Mouse (Mus musculus) limb, embryonic 13.5 days (tissue): Measurements from ENCODE around the gene Ltbr. TPM values are rescaled to one million over a fixed set of nuclear protein-coding genes. Genes with fewer than 3 reads are reported as not detected.

ENCODE experiments used
- ATAC-seq: fragments of 200-750 bp; cut with Nextera tagmentation; 2 replicates; pipeline ENCODE4 v1.8.0; 2017; ENCODE audit warnings: low read depth, moderate number of reproducible peaks, moderate TSS enrichment; ENCODE audit not compliant: low FRiP score
- H3K27ac ChIP-seq: fragments of 300-500 bp; sonication (generic); 2 replicates; pipeline ENCODE4 v1.5.1; 2015; ENCODE audit warnings: inconsistent platforms, mild to moderate bottlenecking, moderate library complexity
- H3K27me3 ChIP-seq: fragments of 300-500 bp; sonication (generic); 2 replicates; pipeline ENCODE4 v1.6.1; 2015; ENCODE audit warnings: mild to moderate bottlenecking, inconsistent platforms
- H3K36me3 ChIP-seq: fragments of 300-500 bp; sonication (generic); 2 replicates; pipeline ENCODE4 v1.6.1; 2015; ENCODE audit warnings: inconsistent platforms, mild to moderate bottlenecking, moderate library complexity
- H3K4me1 ChIP-seq: fragments of 300-500 bp; sonication (generic); 2 replicates; pipeline ENCODE4 v1.6.1; 2015; ENCODE audit warnings: inconsistent platforms
- H3K4me2 ChIP-seq: fragments of 300-500 bp; sonication (generic); replicated peaks from 2 replicates; pipeline ENCODE4 v1.6.1; 2015; ENCODE audit warnings: inconsistent platforms, mild to moderate bottlenecking, moderate library complexity
- H3K4me3 ChIP-seq: fragments of 300-500 bp; sonication (generic); 2 replicates; pipeline ENCODE4 v1.5.1; 2015; ENCODE audit warnings: moderate library complexity, mild to moderate bottlenecking, inconsistent platforms
- H3K9ac ChIP-seq: fragments of 300-500 bp; sonication (generic); 2 replicates; pipeline ENCODE4 v1.6.1; 2015; ENCODE audit warnings: mild to moderate bottlenecking, inconsistent platforms
- H3K9me3 ChIP-seq: fragments of 300-500 bp; sonication (generic); 2 replicates; pipeline ENCODE4 v1.6.1; 2016; ENCODE audit warnings: inconsistent platforms
- WGBS: fragments of 180-500 bp; shearing (Covaris S2); methylation state at CpG from one replicate; pipeline ENCODE4 v1.1.7; 2015; 5-methylcytosine and 5-hydroxymethylcytosine counted together
- polyA plus RNA-seq: library from polyadenylated mRNA; unstranded; fragments of >200 nt; fragmentation: Nextera tagmentation; extraction: Ambion mirVana; gene quantifications from 2 replicates; pipeline ENCODE4 v1.2.1, GENCODE M21; 2015

Gene Ltbr
- polyA plus RNA-seq, 1 experiment from 2014 or later = 45.1 TPM

- 81% methylated on average over 10 of the region's 10 CpGs for WGBS
- Histone ChIP-seq H3K4me1 (peaks cover 29% of the 10 kb centered on the region), H3K27me3 (no peaks in the 10 kb centered on the region), H3K9ac (no peak overlapping the region), H3K4me2 (no peak overlapping the region), H3K9me3 (peaks cover 5% of the 10 kb centered on the region; the same call in 1 of the 2 replicates), H3K36me3 (no peaks in the 10 kb centered on the region), H3K4me3 (no peak overlapping the region), H3K27ac (no peak overlapping the region)
- no peak for ATAC-seq
Measured at GRCm38 (mm10) chr6:125260006-125260555, 53.6 kb downstream of the Ltbr start.

Other genes with a start within 250 kb of the Ltbr start
- 0.45 and 0.80 TPM in 2 replicates for gene Lpar5, start 246.0 kb downstream of the Ltbr start, polyA plus RNA-seq
- gene Chd4, start 217.9 kb downstream of the Ltbr start, polyA plus RNA-seq = 86.8 and 93.4 TPM in 2 replicates
- gene Nop2, start 182.0 kb downstream of the Ltbr start, polyA plus RNA-seq = 65.6 and 67.1 TPM in 2 replicates
- 31.5 and 33.1 TPM in 2 replicates for gene Iffo1, start 168.6 kb downstream of the Ltbr start, polyA plus RNA-seq
- 1,893 and 1,983 TPM in 2 replicates for gene Gapdh, start 147.4 kb downstream of the Ltbr start, polyA plus RNA-seq
- 146 and 148 TPM in 2 replicates for gene Ncapd2, start 122.2 kb downstream of the Ltbr start, polyA plus RNA-seq
- 212 and 213 TPM in 2 replicates for gene Mrpl51, start 122.1 kb downstream of the Ltbr start, polyA plus RNA-seq
- 6.1 and 7.0 TPM in 2 replicates for gene Vamp1, start 98.3 kb downstream of the Ltbr start, polyA plus RNA-seq
- gene Tapbpl, start 82.0 kb downstream of the Ltbr start, polyA plus RNA-seq = 3.1 and 3.2 TPM in 2 replicates
- gene Cd27, start 76.9 kb downstream of the Ltbr start, polyA plus RNA-seq = 2.5 and 3.8 TPM in 2 replicates
- gene Tuba3a, start 27.8 kb downstream of the Ltbr start, polyA plus RNA-seq = 0.80 and 0.91 TPM in 2 replicates
- 1.1 and 1.4 TPM in 2 replicates for gene Scnn1a, start 6.8 kb upstream of the Ltbr start, polyA plus RNA-seq
- 68.7 and 71.4 TPM in 2 replicates for gene Tnfrsf1a, start 35.5 kb upstream of the Ltbr start, polyA plus RNA-seq
- 0.67 and 0.86 TPM in 2 replicates for gene Plekhg6, start 66.9 kb upstream of the Ltbr start, polyA plus RNA-seq
- gene Cd9, start 180.9 kb upstream of the Ltbr start, polyA plus RNA-seq = 157 and 174 TPM in 2 replicates
- 6.7 and 6.9 TPM in 2 replicates for gene Vwf, start 232.9 kb upstream of the Ltbr start, polyA plus RNA-seq